Mouse (Mus musculus): Measurements from ENCODE around the gene Usb1. TPM values are rescaled to one million over a fixed set of nuclear protein-coding genes. Genes with fewer than 3 reads are reported as not detected.

The Usb1 gene
- 59.0 and 61.7 TPM in 2 replicates for polyA plus RNA-seq (2015; fragmentation: Nextera tagmentation; extraction: Ambion mirVana)

GRCm38 (mm10) chr8:95331720-95332436 is at the start of gene Usb1, which contains the start of gene Zfp319:
Gene Usb1, plus strand, starts transcription at chr8:95332284.
Gene Zfp319, minus strand, starts transcription at chr8:95331950.
- WGBS = under 1% methylated on average over 56 of the region's 80 CpGs
- Histone ChIP-seq H3K4me3 (ENCODE audit: low read length) (peak within 1 kb of the TSS; percentile 69), H3K27me3 (ENCODE audit: insufficient read depth, low read length) (no peaks in the 10 kb centered on the region), H3K4me2 (replicated peaks; ENCODE audit: low read depth, low read length) (peak within 1 kb of the TSS; percentile 74), H3K9me3 (ENCODE audit: low read length) (no peaks in the 10 kb centered on the region), H3K9ac (replicated peaks; ENCODE audit: low read length) (peak within 1 kb of the TSS; percentile 78), H3K36me3 (ENCODE audit: insufficient read depth, low read length) (peaks cover 42% of the 10 kb centered on the region), H3K27ac (ENCODE audit: low read length) (peak within 1 kb of the TSS; percentile 99), H3K4me1 (ENCODE audit: insufficient read depth, low read length) (peaks cover 21% of the 10 kb centered on the region)
- peak; percentile 96 for ATAC-seq (ENCODE audit: low FRiP score, low TSS enrichment)

- Histone ChIP-seq H3K4me1 (ENCODE audit: insufficient read depth, low read length) (0 out of 2 replicates have a peak, but pooled peaks cover 12% of the 10 kb centered on the region), H3K27ac (ENCODE audit: low read length) (no peak overlapping the region), H3K9ac (replicated peaks; ENCODE audit: low read length) (no peak overlapping the region), H3K9me3 (ENCODE audit: low read length) (no peaks in the 10 kb centered on the region), H3K27me3 (ENCODE audit: insufficient read depth, low read length) (no peaks in the 10 kb centered on the region), H3K4me3 (ENCODE audit: low read length) (no peak overlapping the region), H3K4me2 (replicated peaks; ENCODE audit: low read depth, low read length) (no peak overlapping the region), H3K36me3 (ENCODE audit: insufficient read depth, low read length) (no peaks in the 10 kb centered on the region)
- WGBS = 77% methylated on average over 6 of the region's 6 CpGs
- ATAC-seq (ENCODE audit: low FRiP score, low TSS enrichment) = no peak
Measured at GRCm38 (mm10) chr8:95289066-95289650, 42.9 kb upstream of the Usb1 start.

DNA sequence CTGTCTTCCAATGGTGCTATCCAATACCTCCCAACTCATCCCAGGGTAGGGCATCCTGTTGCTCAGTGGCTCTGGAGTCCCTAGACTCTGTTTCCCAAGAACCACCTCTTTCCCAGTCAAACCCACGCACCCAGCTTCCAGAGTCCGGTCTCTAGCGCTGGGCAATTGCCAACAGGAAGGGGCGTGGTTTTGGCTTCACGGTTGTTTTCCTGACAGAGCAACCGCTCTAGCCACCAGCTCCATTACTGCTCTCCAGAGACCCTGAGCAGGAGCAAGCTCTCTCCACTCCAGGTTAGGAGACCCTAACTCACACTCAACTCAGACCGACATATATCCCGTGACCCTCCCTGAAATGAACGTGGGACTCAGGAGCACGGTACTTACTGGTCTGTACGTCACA is 38.9 kb upstream of the Usb1 start:
- peak overlapping the region; percentile 57; the same call in 1 of the 2 replicates for H3K9ac ChIP-seq (replicated peaks; ENCODE audit: low read length)
- H3K4me2 ChIP-seq (replicated peaks; ENCODE audit: low read depth, low read length) = peak overlapping the region; percentile 50
- WGBS = 59% methylated on average over 11 of the region's 11 CpGs
- peak overlapping the region; percentile 40; the same call in 1 of the 2 replicates for H3K27ac ChIP-seq (ENCODE audit: low read length)
- peak; percentile 57 for ATAC-seq (ENCODE audit: low FRiP score, low TSS enrichment)
- peak overlapping the region; percentile 33 for H3K4me3 ChIP-seq (ENCODE audit: low read length)
- no peaks in the 10 kb centered on the region for H3K27me3 ChIP-seq (ENCODE audit: insufficient read depth, low read length)
- H3K36me3 ChIP-seq (ENCODE audit: insufficient read depth, low read length) = no peaks in the 10 kb centered on the region
- 0 out of 2 replicates have a peak, but pooled peaks cover 12% of the 10 kb centered on the region for H3K4me1 ChIP-seq (ENCODE audit: insufficient read depth, low read length)
- no peaks in the 10 kb centered on the region for H3K9me3 ChIP-seq (ENCODE audit: low read length)

DNA sequence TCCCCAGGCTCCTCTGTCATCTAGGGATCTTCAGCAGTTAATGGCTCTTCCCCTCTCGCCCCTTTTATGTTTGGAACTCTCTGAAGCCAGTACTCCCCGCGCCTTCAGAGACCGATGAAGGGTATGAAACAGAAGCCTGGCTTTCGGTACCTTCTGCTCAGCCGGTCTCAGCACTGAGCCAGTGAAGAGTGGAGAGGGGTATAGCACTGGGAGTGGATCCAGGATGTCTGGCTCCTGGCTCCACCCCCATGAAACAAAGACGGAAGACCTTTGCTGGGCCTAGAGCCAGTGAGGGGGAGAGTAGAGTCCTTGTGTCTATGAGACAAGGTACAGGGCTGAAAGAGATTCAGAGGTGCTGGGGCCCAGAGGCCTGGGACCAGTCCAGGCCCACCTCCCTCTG is 38.2 kb upstream of the Usb1 start:
- peak overlapping the region; percentile 50 for H3K4me2 ChIP-seq (replicated peaks; ENCODE audit: low read depth, low read length)
- peak; percentile 69 for ATAC-seq (ENCODE audit: low FRiP score, low TSS enrichment)
- H3K9me3 ChIP-seq (ENCODE audit: low read length) = no peaks in the 10 kb centered on the region
- no peaks in the 10 kb centered on the region for H3K27me3 ChIP-seq (ENCODE audit: insufficient read depth, low read length)
- H3K27ac ChIP-seq (ENCODE audit: low read length) = peak overlapping the region; percentile 76
- H3K9ac ChIP-seq (replicated peaks; ENCODE audit: low read length) = peak overlapping the region; percentile 57
- H3K4me1 ChIP-seq (ENCODE audit: insufficient read depth, low read length) = 0 out of 2 replicates have a peak, but pooled peaks cover 12% of the 10 kb centered on the region
- WGBS = 51% methylated on average over 7 of the region's 7 CpGs
- peak overlapping the region; percentile 33 for H3K4me3 ChIP-seq (ENCODE audit: low read length)
- no peaks in the 10 kb centered on the region for H3K36me3 ChIP-seq (ENCODE audit: insufficient read depth, low read length)

DNA sequence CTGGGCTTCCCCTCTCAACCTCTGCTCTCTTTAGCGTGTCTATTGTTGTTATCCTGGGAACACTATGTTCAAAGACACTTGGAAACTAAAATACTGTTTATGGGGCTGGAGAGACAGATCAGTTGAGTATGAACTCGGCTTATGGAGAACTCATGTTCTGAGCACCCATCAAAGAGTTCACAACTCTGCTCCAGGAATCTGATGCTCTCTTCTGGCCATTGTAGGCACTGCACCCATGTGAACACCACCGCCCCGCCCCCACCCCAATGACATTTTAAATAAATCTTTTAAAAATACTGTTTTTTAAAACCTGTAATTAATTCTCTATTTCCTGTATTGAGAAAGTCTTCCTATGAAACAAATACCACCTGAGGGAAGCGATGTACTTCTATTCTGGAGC is 29.7 kb upstream of the Usb1 start:
- Histone ChIP-seq H3K9me3 (ENCODE audit: low read length) (no peaks in the 10 kb centered on the region), H3K4me1 (ENCODE audit: insufficient read depth, low read length) (no peaks in the 10 kb centered on the region), H3K9ac (replicated peaks; ENCODE audit: low read length) (no peak overlapping the region), H3K4me3 (ENCODE audit: low read length) (no peak overlapping the region), H3K27me3 (ENCODE audit: insufficient read depth, low read length) (no peaks in the 10 kb centered on the region), H3K27ac (ENCODE audit: low read length) (no peak overlapping the region), H3K36me3 (ENCODE audit: insufficient read depth, low read length) (no peaks in the 10 kb centered on the region), H3K4me2 (replicated peaks; ENCODE audit: low read depth, low read length) (no peak overlapping the region)
- no peak for ATAC-seq (ENCODE audit: low FRiP score, low TSS enrichment)
- 21% methylated on average over 5 of the region's 5 CpGs for WGBS

DNA sequence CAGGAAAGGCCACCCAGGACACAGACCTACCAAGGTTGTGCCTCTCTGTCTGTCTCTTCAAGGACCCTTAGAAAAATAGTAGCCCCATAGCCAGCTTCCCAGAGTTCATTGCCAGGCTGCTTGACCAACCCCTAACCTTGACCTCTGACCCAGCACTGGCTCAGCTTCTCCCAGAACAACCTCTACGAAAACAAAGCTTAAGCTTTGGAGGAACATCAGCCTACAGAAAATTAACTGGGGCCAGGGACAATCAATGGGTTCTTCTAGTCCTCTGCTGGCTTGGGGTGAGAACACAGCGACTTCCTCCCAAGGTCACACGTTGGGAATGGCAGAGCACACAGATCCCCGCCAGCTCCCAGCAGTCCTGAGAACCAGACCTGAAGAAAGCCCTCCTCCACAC is 26.6 kb upstream of the Usb1 start:
- H3K27ac ChIP-seq (ENCODE audit: low read length) = no peak overlapping the region
- H3K4me2 ChIP-seq (replicated peaks; ENCODE audit: low read depth, low read length) = no peak overlapping the region
- WGBS = 64% methylated on average over 4 of the region's 4 CpGs
- no peaks in the 10 kb centered on the region for H3K36me3 ChIP-seq (ENCODE audit: insufficient read depth, low read length)
- no peak overlapping the region for H3K4me3 ChIP-seq (ENCODE audit: low read length)
- ATAC-seq (ENCODE audit: low FRiP score, low TSS enrichment) = no peak
- no peaks in the 10 kb centered on the region for H3K9me3 ChIP-seq (ENCODE audit: low read length)
- no peaks in the 10 kb centered on the region for H3K4me1 ChIP-seq (ENCODE audit: insufficient read depth, low read length)
- H3K27me3 ChIP-seq (ENCODE audit: insufficient read depth, low read length) = no peaks in the 10 kb centered on the region
- no peak overlapping the region for H3K9ac ChIP-seq (replicated peaks; ENCODE audit: low read length)

DNA sequence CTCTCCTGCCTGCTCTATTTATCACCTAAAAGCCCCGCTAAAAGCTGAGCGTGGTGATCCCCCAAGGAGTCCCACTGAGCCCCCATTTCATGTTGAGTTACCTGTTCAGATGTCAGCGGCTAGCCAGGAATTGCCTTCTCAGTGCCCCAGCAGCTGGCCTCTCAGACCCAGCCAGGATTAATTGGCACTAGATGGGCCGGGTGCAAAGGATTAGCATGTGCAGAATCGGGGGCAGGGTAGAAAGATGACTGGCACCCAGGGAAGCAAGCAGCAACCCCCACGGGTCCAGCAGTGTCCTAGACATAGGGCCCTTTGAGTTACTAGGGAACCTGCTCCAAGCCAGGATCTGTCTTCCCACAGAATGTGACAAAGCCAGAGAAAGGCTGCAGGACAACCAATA is 25.7 kb upstream of the Usb1 start, which contains the start of gene Cngb1:
TSS of gene Cngb1 (minus strand) at position 155 of the 400 bp plus-strand sequence.
- WGBS = 51% methylated on average over 6 of the region's 6 CpGs
- no peaks in the 10 kb centered on the region for H3K36me3 ChIP-seq (ENCODE audit: insufficient read depth, low read length)
- no peaks in the 10 kb centered on the region for H3K27me3 ChIP-seq (ENCODE audit: insufficient read depth, low read length)
- no peak within 1 kb of the TSS for H3K4me3 ChIP-seq (ENCODE audit: low read length)
- H3K9me3 ChIP-seq (ENCODE audit: low read length) = no peaks in the 10 kb centered on the region
- no peak within 1 kb of the TSS for H3K9ac ChIP-seq (replicated peaks; ENCODE audit: low read length)
- no peak within 1 kb of the TSS for H3K27ac ChIP-seq (ENCODE audit: low read length)
- no peaks in the 10 kb centered on the region for H3K4me1 ChIP-seq (ENCODE audit: insufficient read depth, low read length)
- no peak for ATAC-seq (ENCODE audit: low FRiP score, low TSS enrichment)
- H3K4me2 ChIP-seq (replicated peaks; ENCODE audit: low read depth, low read length) = no peak within 1 kb of the TSS

- 42% methylated on average over 6 of the region's 6 CpGs for WGBS
- no peak within 1 kb of the TSS for H3K27ac ChIP-seq (ENCODE audit: low read length)
- no peaks in the 10 kb centered on the region for H3K36me3 ChIP-seq (ENCODE audit: insufficient read depth, low read length)
- no peak within 1 kb of the TSS for H3K4me2 ChIP-seq (replicated peaks; ENCODE audit: low read depth, low read length)
- H3K4me3 ChIP-seq (ENCODE audit: low read length) = no peak within 1 kb of the TSS
- no peaks in the 10 kb centered on the region for H3K9me3 ChIP-seq (ENCODE audit: low read length)
- H3K4me1 ChIP-seq (ENCODE audit: insufficient read depth, low read length) = 0 out of 2 replicates have a peak, but pooled peaks cover 3% of the 10 kb centered on the region
- no peaks in the 10 kb centered on the region for H3K27me3 ChIP-seq (ENCODE audit: insufficient read depth, low read length)
- no peak for ATAC-seq (ENCODE audit: low FRiP score, low TSS enrichment)
- H3K9ac ChIP-seq (replicated peaks; ENCODE audit: low read length) = no peak within 1 kb of the TSS
Measured at GRCm38 (mm10) chr8:95310342-95310970, 21.6 kb upstream of the Usb1 start, which contains the start of gene Tepp. Gene Tepp, plus strand, starts transcription at chr8:95310566.

- Histone ChIP-seq H3K9ac (replicated peaks; ENCODE audit: low read length) (no peak overlapping the region), H3K36me3 (ENCODE audit: insufficient read depth, low read length) (no peaks in the 10 kb centered on the region), H3K9me3 (ENCODE audit: low read length) (no peaks in the 10 kb centered on the region), H3K27ac (ENCODE audit: low read length) (no peak overlapping the region), H3K27me3 (ENCODE audit: insufficient read depth, low read length) (no peaks in the 10 kb centered on the region), H3K4me2 (replicated peaks; ENCODE audit: low read depth, low read length) (no peak overlapping the region), H3K4me1 (ENCODE audit: insufficient read depth, low read length) (0 out of 2 replicates have a peak, but pooled peaks cover 4% of the 10 kb centered on the region), H3K4me3 (ENCODE audit: low read length) (no peak overlapping the region)
- ATAC-seq (ENCODE audit: low FRiP score, low TSS enrichment) = no peak
- WGBS = 70% methylated on average over 18 of the region's 18 CpGs
Measured at GRCm38 (mm10) chr8:95312836-95313235, 19.2 kb upstream of the Usb1 start.
